Mouse (Mus musculus) ES-E14 (cell line): ENCODE measurements around the gene Ccn2. TPM values are rescaled to one million over a fixed set of nuclear protein-coding genes. Genes with fewer than 3 reads are reported as not detected.

Experiments
- DNase-seq: peaks from one replicate; pipeline ENCODE4 v3.0.0-alpha.2; 2013; ENCODE audit warnings: low read depth, low spot score
- H3K27ac ChIP-seq: 2 replicates; pipeline ENCODE4 v1.5.1; 2012; ENCODE audit warnings: low read depth, mild to moderate bottlenecking, low read length, moderate library complexity, mixed read lengths; ENCODE audit not compliant: poor library complexity, insufficient read depth, severe bottlenecking
- H3K36me3 ChIP-seq: 2 replicates; pipeline ENCODE4 v1.6.1; 2012; ENCODE audit warnings: mild to moderate bottlenecking, low read length, moderate library complexity, mixed read lengths; ENCODE audit not compliant: control insufficient read depth, poor library complexity, insufficient read depth, severe bottlenecking
- H3K4me1 ChIP-seq, 2 experiments: fragments of 150-350 bp in 1 of 2; sonication (generic) in 1 of 2; 2 replicates each; pipeline ENCODE4 v1.6.1; 2012; ENCODE audit warnings: low read length in 2 of 2, mild to moderate bottlenecking in 1 of 2, mixed read lengths in 1 of 2; ENCODE audit not compliant: control insufficient read depth in 2 of 2, insufficient read depth in 2 of 2, poor library complexity in 1 of 2
- H3K4me3 ChIP-seq, 2 experiments: fragments of 150-350 bp in 1 of 2; sonication (generic) in 1 of 2; 2 replicates each; pipeline ENCODE4 v1.5.1; 2012; ENCODE audit warnings: low read length in 2 of 2, low read depth in 1 of 2, mild to moderate bottlenecking in 1 of 2, mixed read lengths in 1 of 2; ENCODE audit not compliant: insufficient read depth in 1 of 2, poor library complexity in 1 of 2, severe bottlenecking in 1 of 2
- H3K9ac ChIP-seq: 2 replicates; pipeline ENCODE4 v1.6.1; 2012; ENCODE audit warnings: low read depth, mild to moderate bottlenecking, low read length, mixed read lengths; ENCODE audit not compliant: poor library complexity, insufficient read depth, severe bottlenecking
- H3K9me3 ChIP-seq: fragments of 150-350 bp; sonication (generic); 2 replicates; pipeline ENCODE4 v1.6.1; 2012; ENCODE audit warnings: low read depth, mild to moderate bottlenecking, low read length; ENCODE audit not compliant: control insufficient read depth, insufficient read depth
- CHD2 ChIP-seq: IDR thresholded peaks from 2 replicates; pipeline ENCODE4 v1.6.1; 2014; ENCODE audit warnings: mild to moderate bottlenecking, low read depth, low read length, inconsistent platforms
- HCFC1 ChIP-seq: IDR thresholded peaks from 2 replicates; pipeline ENCODE4 v1.6.1; 2012; ENCODE audit warnings: low read length, inconsistent platforms, borderline replicate concordance; ENCODE audit not compliant: insufficient read depth
- MAFK ChIP-seq: IDR thresholded peaks from 2 replicates; pipeline ENCODE4 v1.6.1; 2014; ENCODE audit warnings: mild to moderate bottlenecking, low read depth, low read length, inconsistent platforms; ENCODE audit not compliant: insufficient read depth
- ZC3H11A ChIP-seq: IDR thresholded peaks from 2 replicates; pipeline ENCODE4 v1.6.1; 2012; ENCODE audit warnings: low read depth, mild to moderate bottlenecking, inconsistent platforms, low read length, borderline replicate concordance
- ZNF384 ChIP-seq: IDR thresholded peaks from 2 replicates; pipeline ENCODE4 v1.6.1; 2012; ENCODE audit warnings: low read depth, low read length, inconsistent platforms
- in situ Hi-C, 2 experiments: fragments of 600-800 bp; cut with MboI; formaldehyde crosslinking; loops; one replicate each; pipeline ENCODE4 v1.15.1; 2025; ENCODE audit warnings: low sequenced_read_pairs in 2 of 2, inconsistent platforms in 1 of 2; ENCODE audit not compliant: unreplicated experiment in 2 of 2
- total RNA-seq: library from RNA; depleted of rRNA; stranded (reverse); fragments of 300-350 nt; gene quantifications from 2 replicates; pipeline ENCODE4 v1.2.3, GENCODE M21; 2012

Gene Ccn2
- total RNA-seq, 1 experiment, result 147 TPM

DNA sequence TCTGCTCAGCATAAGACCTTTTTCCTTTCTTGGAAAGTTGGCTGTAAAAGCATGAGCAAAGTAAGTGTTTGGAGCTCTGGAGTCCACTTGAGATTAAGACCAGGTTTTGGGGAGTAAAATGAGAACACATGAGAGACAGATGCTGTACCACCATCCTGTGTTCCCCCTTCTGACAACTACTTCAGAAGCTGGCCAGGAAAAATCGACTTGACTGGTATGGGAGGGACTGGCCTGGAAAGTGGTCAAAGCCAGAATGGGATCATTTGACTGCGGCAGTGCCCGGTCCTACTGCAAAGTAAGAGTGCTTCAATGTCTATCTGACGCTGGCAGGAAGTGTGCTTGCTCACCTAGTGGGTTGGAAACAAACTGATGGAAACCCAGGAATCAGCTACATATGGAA is 6.4 kb upstream of the Ccn2 start:
- peaks cover 10 to 12% of the 10 kb centered on the region in 2 experiments; a peak in 3 of 4 replicates for H3K4me1 ChIP-seq
- in situ Hi-C loops, result no loop called here
- TF ChIP-seq HCFC1 (no peak), CHD2 (no peak), MAFK (no peak), ZC3H11A (no peak), ZNF384 (no peak)
- no peaks in the 10 kb centered on the region for H3K9me3 ChIP-seq
- no peak overlapping the region for H3K27ac ChIP-seq
- no peaks in the 10 kb centered on the region for H3K36me3 ChIP-seq
- no peak overlapping the region for H3K9ac ChIP-seq
- DNase-seq, result no peak
- H3K4me3 ChIP-seq, result no peak overlapping the region

DNA sequence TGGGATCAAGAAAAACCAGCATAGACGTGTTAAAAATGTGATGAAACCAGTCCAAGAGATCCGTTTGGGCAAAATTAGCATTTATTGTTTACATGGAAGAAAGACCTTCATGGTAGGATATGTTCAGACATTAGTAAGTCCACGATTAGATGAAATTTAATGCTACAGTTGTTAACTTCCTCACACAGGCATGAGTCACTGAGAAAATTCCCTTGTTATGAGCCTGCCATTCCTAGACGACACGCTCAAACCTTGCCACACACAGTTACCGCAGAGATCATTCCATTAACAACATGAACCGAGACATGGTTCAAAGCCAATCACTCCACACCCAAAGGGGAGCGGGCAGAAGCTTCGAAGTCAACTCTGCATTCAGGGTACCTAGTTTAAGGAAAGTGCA is 6.0 kb upstream of the Ccn2 start:
- no peaks in the 10 kb centered on the region for H3K9me3 ChIP-seq
- no peak overlapping the region for H3K27ac ChIP-seq
- TF ChIP-seq ZC3H11A (no peak), HCFC1 (no peak), ZNF384 (no peak), MAFK (no peak), CHD2 (no peak)
- no peak overlapping the region for H3K9ac ChIP-seq
- no peak for DNase-seq
- H3K4me3 ChIP-seq, result no peak overlapping the region
- H3K4me1 ChIP-seq, result peaks cover 10 to 12% of the 10 kb centered on the region in 2 experiments; a peak in 3 of 4 replicates
- in situ Hi-C loops, result no loop called here
- H3K36me3 ChIP-seq, result no peaks in the 10 kb centered on the region

DNA sequence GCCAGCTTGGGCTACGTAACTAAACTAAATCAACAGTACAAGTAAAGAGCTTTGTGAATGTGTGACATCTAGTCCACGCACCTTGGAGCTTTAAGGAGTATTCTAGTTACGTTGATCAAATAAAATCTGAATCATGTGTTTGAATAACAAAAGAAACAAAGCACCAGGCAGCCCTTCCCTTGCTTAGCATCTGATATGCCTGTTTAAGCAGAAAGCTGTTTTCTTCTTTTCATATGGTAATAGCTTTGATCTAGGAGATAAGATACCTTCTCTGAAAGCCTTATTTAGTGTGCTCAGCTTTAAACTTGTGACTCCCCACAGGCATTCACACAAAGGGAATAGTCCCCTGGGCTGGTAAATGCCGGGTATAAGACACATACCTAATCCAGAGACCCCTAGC is 4.7 kb upstream of the Ccn2 start:
- TF ChIP-seq ZC3H11A (no peak), CHD2 (0 out of 2 replicates have a peak, but pooled peaks have one; percentile 1)
- in situ Hi-C loops, result no loop called here
- DNase-seq, result peak; percentile 53
- no peaks in the 10 kb centered on the region for H3K9me3 ChIP-seq
- no peaks in the 10 kb centered on the region for H3K36me3 ChIP-seq
- peaks cover 10 to 13% of the 10 kb centered on the region in 2 experiments; a peak in 3 of 4 replicates for H3K4me1 ChIP-seq
- H3K27ac ChIP-seq, result peak overlapping the region; percentile 79
- H3K9ac ChIP-seq, result no peak overlapping the region
- no peak overlapping the region for H3K4me3 ChIP-seq

DNA sequence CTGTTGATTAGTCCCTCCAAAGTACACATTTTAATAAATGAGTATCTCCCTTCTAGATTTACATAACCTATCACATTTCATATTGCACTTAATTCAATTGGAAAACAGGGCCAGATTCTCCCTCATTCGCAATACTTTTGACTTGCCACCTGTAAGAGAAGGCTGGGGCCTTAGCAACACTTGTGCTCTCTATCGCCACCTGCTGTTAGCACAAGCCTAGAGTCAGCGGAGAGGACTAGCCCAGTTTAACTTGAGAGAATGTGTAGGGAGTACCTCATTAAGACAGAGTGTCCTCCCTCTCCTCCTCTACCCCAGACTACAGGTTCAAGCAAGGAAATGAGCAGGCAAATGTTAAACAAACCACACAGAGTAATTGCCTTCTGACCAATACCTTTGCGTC is 4.1 kb upstream of the Ccn2 start:
- Histone ChIP-seq H3K4me1 (peaks cover 10 to 13% of the 10 kb centered on the region in 2 experiments; a peak in 3 of 4 replicates), H3K9ac (no peak overlapping the region), H3K27ac (peak overlapping the region; percentile 65; the same call in 1 of the 2 replicates), H3K9me3 (no peaks in the 10 kb centered on the region), H3K4me3 (no peak overlapping the region), H3K36me3 (no peaks in the 10 kb centered on the region)
- in situ Hi-C loops, result no loop called here
- DNase-seq, result peak; percentile 96
- TF ChIP-seq MAFK, result no peak
- TF ChIP-seq ZNF384, result no peak
- peak; percentile 21; the same call in 1 of the 2 replicates for TF ChIP-seq ZC3H11A
- peak; percentile 7; the same call in 1 of the 2 replicates for TF ChIP-seq HCFC1
- no peak for TF ChIP-seq CHD2

DNA sequence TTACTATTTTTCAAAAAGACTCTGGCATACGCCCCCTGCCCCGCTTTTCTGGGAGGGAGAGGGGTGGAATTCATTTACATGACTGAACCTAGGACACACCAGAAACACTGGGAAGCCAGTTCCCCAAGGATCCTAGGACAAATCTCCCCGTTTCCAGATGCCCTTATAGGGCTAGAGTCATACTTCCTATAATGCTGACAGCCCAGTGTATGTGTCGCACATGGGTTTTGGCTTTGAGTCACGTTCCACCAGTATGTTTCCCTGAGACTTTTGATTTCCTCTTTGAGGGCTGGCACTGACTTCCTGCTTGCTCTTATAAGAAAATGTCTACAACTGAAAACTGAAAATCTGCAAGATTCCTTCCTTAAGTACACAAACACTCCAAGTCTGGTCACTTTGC is 3.5 kb upstream of the Ccn2 start:
- TF ChIP-seq HCFC1 (no peak), MAFK (no peak), ZNF384 (no peak), ZC3H11A (no peak), CHD2 (no peak)
- Histone ChIP-seq H3K36me3 (peaks cover 4% of the 10 kb centered on the region; the same call in 1 of the 2 replicates), H3K4me3 (no peak overlapping the region), H3K9me3 (no peaks in the 10 kb centered on the region), H3K9ac (no peak overlapping the region), H3K27ac (peak overlapping the region; percentile 15; the same call in 1 of the 2 replicates), H3K4me1 (peaks cover 10 to 18% of the 10 kb centered on the region in 2 experiments; a peak in 3 of 4 replicates)
- in situ Hi-C loops, result no loop called here
- DNase-seq, result no peak
